In the genomic region with DNA sequence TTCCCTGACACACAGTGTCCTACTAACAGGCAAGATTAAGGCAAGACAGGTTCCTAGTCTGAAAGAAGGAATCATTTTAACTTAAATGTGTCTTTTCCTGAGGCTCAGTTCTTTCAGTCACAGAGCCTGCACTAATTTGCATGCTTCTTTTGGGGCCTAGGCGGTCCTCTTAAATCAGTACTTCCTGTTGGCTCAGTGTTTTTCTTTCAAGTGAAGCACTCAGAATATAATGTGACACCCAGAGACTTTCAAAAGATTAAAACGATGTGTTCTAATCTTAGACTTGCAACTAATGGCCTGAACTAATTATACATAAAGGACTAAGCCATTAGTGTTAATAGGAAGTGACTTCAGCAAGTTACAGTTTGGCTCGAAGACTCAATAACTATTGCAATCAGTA, we compare ENCODE assay signal across 14 mouse cellular contexts. TPM values are rescaled to one million over a fixed set of nuclear protein-coding genes. Genes with fewer than 3 reads are reported as not detected.
"Had no signal": no experiment of that assay in that cellular context is flagged by ENCODE, and none has a peak within 500 bp of the region (broad histone marks: within the 10 kb centered on the region; RNA-seq: fewer than 3 reads in every experiment).

No protein-coding gene starts in this region.

- ATAC-seq: liver, postnatal 0 days had no signal

- H3K9me3 ChIP-seq: limb, embryonic 12.5 days; liver, embryonic 13.5 days; neural tube, embryonic 13.5 days had no signal

- H3K27ac ChIP-seq: kidney, postnatal 0 days; layer of hippocampus, adult 2 months; limb, embryonic 12.5 days; liver, embryonic 13.5 days; neural tube, embryonic 13.5 days had no signal

- H3K9ac ChIP-seq: limb, embryonic 12.5 days; liver, embryonic 13.5 days; liver, postnatal 0 days; neural tube, embryonic 13.5 days had no signal

- H3K4me3 ChIP-seq: layer of hippocampus, adult 2 months; limb, embryonic 12.5 days; liver, embryonic 13.5 days; neural tube, embryonic 13.5 days had no signal

- DNase-seq: kidney, adult 8-10 months; kidney, postnatal 4 days; liver; liver, embryonic 13.5 days; liver, postnatal 0 days; midbrain, embryonic 14.5 days; right cerebral cortex, postnatal 14 days; thymus, adult 18-20 months; thymus, postnatal 25 days had no signal

- H3K4me2 ChIP-seq: limb, embryonic 12.5 days; liver, embryonic 13.5 days; neural tube, embryonic 13.5 days had no signal

- H3K27me3 ChIP-seq: limb, embryonic 12.5 days; liver, embryonic 13.5 days; neural tube, embryonic 13.5 days had no signal

- H3K36me3 ChIP-seq: limb, embryonic 12.5 days; liver, embryonic 13.5 days; neural tube, embryonic 13.5 days had no signal

- H3K4me1 ChIP-seq: liver, embryonic 13.5 days had no signal

RNA-seq across cellular contexts. Expression of gene Osbpl6, which starts 23.0 kb away (rescaled TPM):
- total RNA-seq: monocyte, adult 5-6 weeks had no signal
